Mouse (Mus musculus): ENCODE measurements around the gene Trim63. TPM values are rescaled to one million over a fixed set of nuclear protein-coding genes. Genes with fewer than 3 reads are reported as not detected.

Trim63 gene
- total RNA-seq, 4 experiments from 2014 or later = not detected

- no peak for DNase-seq (ENCODE audit: low spot score in 2 of 2)
These were observed 16.1 kb upstream of the Trim63 start for GRCm38 (mm10) chr4:134298626-134299497.

GRCm38 (mm10) chr4:134299498-134299810 is 15.5 kb upstream of the Trim63 start:
- no peak for DNase-seq (ENCODE audit: low spot score in 2 of 2)

GRCm38 (mm10) chr4:134300316-134300715 is 14.6 kb upstream of the Trim63 start:
- DNase-seq (ENCODE audit: low spot score in 2 of 2) = no peak

- no peak for DNase-seq (ENCODE audit: low spot score in 2 of 2)
These were observed 12.8 kb upstream of the Trim63 start for GRCm38 (mm10) chr4:134302084-134302483.

GRCm38 (mm10) chr4:134306963-134307362 is 8.0 kb upstream of the Trim63 start:
- DNase-seq (ENCODE audit: low spot score in 2 of 2) = no peak

- DNase-seq (ENCODE audit: low spot score in 2 of 2) = peak in 1 of 2 experiments; percentile 37
These were observed 7.4 kb upstream of the Trim63 start for GRCm38 (mm10) chr4:134307367-134308072.

- DNase-seq (ENCODE audit: low spot score in 2 of 2) = no peak
These were observed 4.8 kb upstream of the Trim63 start for GRCm38 (mm10) chr4:134310106-134310505.

GRCm38 (mm10) chr4:134310656-134311055 is 4.3 kb upstream of the Trim63 start:
- no peak for DNase-seq (ENCODE audit: low spot score in 2 of 2)

GRCm38 (mm10) chr4:134311784-134312183 is 3.1 kb upstream of the Trim63 start:
- DNase-seq (ENCODE audit: low spot score in 2 of 2) = no peak

GRCm38 (mm10) chr4:134312341-134312740 is 2.6 kb upstream of the Trim63 start:
- DNase-seq (ENCODE audit: low spot score in 2 of 2) = no peak

- no peak for DNase-seq (ENCODE audit: low spot score in 2 of 2)
These were observed 2.0 kb upstream of the Trim63 start for GRCm38 (mm10) chr4:134312901-134313300.

- DNase-seq (ENCODE audit: low spot score in 2 of 2) = no peak
These were observed 752 bp upstream of the Trim63 start for GRCm38 (mm10) chr4:134314081-134314655.

GRCm38 (mm10) chr4:134315470-134315869 is 550 bp downstream of the Trim63 start:
- DNase-seq (ENCODE audit: low spot score in 2 of 2) = no peak

GRCm38 (mm10) chr4:134316390-134316789 is 1.5 kb downstream of the Trim63 start:
- DNase-seq (ENCODE audit: low spot score in 2 of 2) = no peak

GRCm38 (mm10) chr4:134319074-134319473 is 4.2 kb downstream of the Trim63 start:
- no peak for DNase-seq (ENCODE audit: low spot score in 2 of 2)

- no peak for DNase-seq (ENCODE audit: low spot score in 2 of 2)
These were observed 4.8 kb downstream of the Trim63 start for GRCm38 (mm10) chr4:134319674-134320073.

- no peak for DNase-seq (ENCODE audit: low spot score in 2 of 2)
These were observed 6.6 kb downstream of the Trim63 start for GRCm38 (mm10) chr4:134321524-134321923.

GRCm38 (mm10) chr4:134324655-134325054 is 9.7 kb downstream of the Trim63 start:
- DNase-seq (ENCODE audit: low spot score in 2 of 2) = no peak

- no peak for DNase-seq (ENCODE audit: low spot score in 2 of 2)
These were observed 12.1 kb downstream of the Trim63 start for GRCm38 (mm10) chr4:134326859-134327530.

GRCm38 (mm10) chr4:134328151-134328550 is 13.2 kb downstream of the Trim63 start:
- DNase-seq (ENCODE audit: low spot score in 2 of 2) = no peak

- no peak for DNase-seq (ENCODE audit: low spot score in 2 of 2)
These were observed 13.9 kb downstream of the Trim63 start for GRCm38 (mm10) chr4:134328832-134329231.

- DNase-seq (ENCODE audit: low spot score in 2 of 2) = no peak
These were observed 15.4 kb downstream of the Trim63 start for GRCm38 (mm10) chr4:134330281-134330680.

All from layer of hippocampus, adult 8-10 months (tissue).